Comparison of ENCODE assay signal across 33 mouse cellular contexts in the genomic region with DNA sequence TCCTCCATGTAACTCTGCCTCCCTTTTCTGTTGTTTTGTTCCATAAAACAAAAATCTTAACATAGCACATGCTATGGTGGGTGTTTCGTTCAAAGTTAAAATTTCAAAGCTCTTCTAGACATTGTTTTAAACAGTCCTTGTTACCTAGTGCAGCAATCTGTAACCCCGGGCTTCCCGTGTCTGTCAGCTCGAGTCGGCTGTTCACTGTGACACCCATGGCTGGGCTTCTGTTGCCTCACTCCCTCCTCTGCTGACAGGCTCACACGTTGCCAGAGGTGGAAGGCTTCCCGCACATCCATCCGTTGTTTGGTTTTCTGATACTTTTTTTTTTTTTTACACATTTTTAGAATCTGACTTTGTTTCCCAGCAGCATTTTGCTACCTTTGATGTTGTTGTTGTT.
"Had no signal": no experiment of that assay in that cellular context is flagged by ENCODE, and none has a peak within 500 bp of the region (broad histone marks: within the 10 kb centered on the region; RNA-seq: fewer than 3 reads in every experiment).

No protein-coding gene starts in this region.

- DNase-seq: heart, postnatal 14 days; heart, postnatal 36 days; heart, postnatal 4 days; kidney, adult 11 months; kidney, adult 18-20 months; kidney, adult 2 months; kidney, adult 8-10 months; kidney, adult 9 months; kidney, postnatal 10 days; kidney, postnatal 14 days; kidney, postnatal 25 days; kidney, postnatal 36 days; kidney, postnatal 4 days; layer of hippocampus, adult 9-11 months; layer of hippocampus, postnatal 36 days had no signal

- H3K4me3 ChIP-seq: heart, embryonic 12.5 days; heart, embryonic 13.5 days; heart, embryonic 15.5 days; hindbrain, embryonic 10.5 days; hindbrain, embryonic 12.5 days; hindbrain, embryonic 13.5 days; hindbrain, embryonic 15.5 days; intestine, embryonic 15.5 days; kidney, embryonic 15.5 days; layer of hippocampus, adult 2 months; left cerebral cortex, adult 2 months had no signal

- ATAC-seq: hindbrain, embryonic 16.5 days; hindbrain, postnatal 0 days; inflammation-experienced regulatory T-cells, adult 6 months; intestine, embryonic 15.5 days; intestine, embryonic 16.5 days; intestine, postnatal 0 days had no signal

- H3K27ac ChIP-seq: heart, embryonic 13.5 days; heart, embryonic 15.5 days; hindbrain, embryonic 10.5 days; hindbrain, embryonic 12.5 days; hindbrain, embryonic 13.5 days; hindbrain, embryonic 14.5 days; hindbrain, embryonic 15.5 days; hindbrain, postnatal 0 days; intestine, embryonic 15.5 days; kidney, embryonic 15.5 days; kidney, postnatal 0 days; layer of hippocampus, adult 2 months; left cerebral cortex, adult 2 months had no signal

- H3K9me3 ChIP-seq: heart, embryonic 12.5 days; heart, embryonic 13.5 days; heart, embryonic 15.5 days; hindbrain, embryonic 10.5 days; hindbrain, embryonic 12.5 days; hindbrain, embryonic 13.5 days; hindbrain, embryonic 15.5 days; intestine, embryonic 15.5 days; kidney, embryonic 15.5 days had no signal

- H3K27me3 ChIP-seq: heart, embryonic 12.5 days; heart, embryonic 13.5 days; heart, embryonic 15.5 days; hindbrain, embryonic 12.5 days; hindbrain, embryonic 13.5 days; hindbrain, embryonic 15.5 days; intestine, embryonic 15.5 days; kidney, embryonic 15.5 days had no signal

- H3K4me1 ChIP-seq: heart, embryonic 12.5 days; heart, embryonic 13.5 days; heart, embryonic 15.5 days; hindbrain, embryonic 10.5 days; hindbrain, embryonic 12.5 days; hindbrain, embryonic 13.5 days; hindbrain, embryonic 15.5 days; intestine, embryonic 15.5 days; kidney, embryonic 15.5 days had no signal
